Comparison of ENCODE assay signal across 19 mouse cellular contexts in the genomic region with DNA sequence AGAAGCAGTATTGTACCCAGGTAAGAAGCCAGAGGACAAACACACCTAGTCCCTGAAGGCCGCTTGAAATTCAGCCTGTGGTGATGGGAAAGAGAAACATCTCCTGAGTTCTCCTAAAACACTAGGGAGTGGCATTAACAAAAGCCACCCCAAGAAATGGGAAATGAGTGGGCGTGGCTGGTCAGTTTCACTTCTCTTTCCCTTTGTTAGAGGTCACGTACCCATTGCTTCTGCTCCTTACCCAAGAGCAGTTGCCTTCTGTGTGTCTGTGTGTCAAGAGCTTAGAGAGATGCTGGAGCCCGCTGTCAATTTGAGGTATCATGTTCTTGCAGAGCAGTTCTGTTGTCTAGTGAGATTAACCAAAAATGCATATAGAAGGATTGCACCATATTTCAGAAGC.
DNase-seq lines count a peak whose midpoint lies in the region; ATAC-seq lines count a peak whose summit lies in the region.
"Had no signal": no experiment of that assay in that cellular context is flagged by ENCODE, and none has a peak within 500 bp of the region (broad histone marks: within the 10 kb centered on the region; RNA-seq: fewer than 3 reads in every experiment).

No protein-coding gene starts in this region.

- peak; percentile 32 to 66 for DNase-seq in heart, adult 18-20 months
- DNase-seq in spleen, postnatal 36 days (ENCODE audit: low spot score in 2 of 2), result peak; percentile 59 to 74
- no peak for DNase-seq in spleen, adult 12 weeks (ENCODE audit: low spot score)
- peak; percentile 65 for DNase-seq in lung, postnatal 36 days
- DNase-seq in left cerebral cortex, adult 9 months (ENCODE audit: low spot score in 2 of 2), result no peak
- no peak for DNase-seq in right cerebral cortex, postnatal 14 days
- no peak for DNase-seq in right cerebral cortex, postnatal 10 days (ENCODE audit: low spot score in 2 of 2)
- DNase-seq: cerebellum, adult 9-10 months; thymus, postnatal 4 days had no signal

- no peak overlapping the region for H3K4me3 ChIP-seq in heart, embryonic 12.5 days
- H3K4me3 ChIP-seq: embryonic facial prominence, embryonic 15.5 days; heart, adult 2 months; hindbrain, embryonic 12.5 days; intestine, embryonic 15.5 days; layer of hippocampus, adult 2 months; neural tube, embryonic 13.5 days had no signal

- no peak for ATAC-seq in heart, embryonic 12.5 days (ENCODE audit: insufficient number of reproducible peaks, low FRiP score)
- ATAC-seq: intestine, embryonic 15.5 days had no signal

- no peak overlapping the region for H3K9ac ChIP-seq in heart, embryonic 12.5 days
- H3K9ac ChIP-seq: embryonic facial prominence, embryonic 15.5 days; hindbrain, embryonic 12.5 days; intestine, embryonic 15.5 days; liver, embryonic 14.5 days; neural tube, embryonic 13.5 days had no signal

- H3K4me1 ChIP-seq in heart, embryonic 12.5 days (replicated peaks), result 0 out of 2 replicates have a peak, but pooled peaks cover 5% of the 10 kb centered on the region
- H3K4me1 ChIP-seq: embryonic facial prominence, embryonic 15.5 days; intestine, embryonic 15.5 days had no signal

- no peak overlapping the region for H3K27ac ChIP-seq in heart, embryonic 12.5 days (ENCODE audit: poor library complexity, severe bottlenecking)
- H3K27ac ChIP-seq: embryonic facial prominence, embryonic 15.5 days; heart, adult 2 months; hindbrain, embryonic 12.5 days; intestine, embryonic 15.5 days; kidney, postnatal 0 days; layer of hippocampus, adult 2 months; liver, embryonic 14.5 days; neural tube, embryonic 13.5 days; stomach, postnatal 0 days had no signal

- no peaks in the 10 kb centered on the region for H3K27me3 ChIP-seq in heart, embryonic 12.5 days (replicated peaks)
- H3K27me3 ChIP-seq: embryonic facial prominence, embryonic 15.5 days; hindbrain, embryonic 12.5 days; intestine, embryonic 15.5 days; neural tube, embryonic 13.5 days had no signal

- H3K36me3 ChIP-seq in heart, embryonic 12.5 days, result no peaks in the 10 kb centered on the region
- H3K36me3 ChIP-seq: embryonic facial prominence, embryonic 15.5 days; intestine, embryonic 15.5 days had no signal

- WGBS in heart, embryonic 12.5 days, result 86% methylated on average over 4 of the region's 4 CpGs

- H3K9me3 ChIP-seq in heart, embryonic 12.5 days (replicated peaks), result peaks cover 5% of the 10 kb centered on the region; the same call in 1 of the 2 replicates
- H3K9me3 ChIP-seq: embryonic facial prominence, embryonic 15.5 days; hindbrain, embryonic 12.5 days; intestine, embryonic 15.5 days had no signal

- no peak overlapping the region for H3K4me2 ChIP-seq in heart, embryonic 12.5 days
- H3K4me2 ChIP-seq: embryonic facial prominence, embryonic 15.5 days; hindbrain, embryonic 12.5 days; intestine, embryonic 15.5 days; neural tube, embryonic 13.5 days had no signal

Comparison
In these comparisons a context has a peak if more than half of its experiments do, and no peak if none do; other contexts are left out.
1. DNase-seq: peak in heart, adult 18-20 months (2 of 2), spleen, postnatal 36 days (2 of 2) and lung, postnatal 36 days (single experiment); none in spleen, adult 12 weeks (single experiment), left cerebral cortex, adult 9 months (0 of 2), right cerebral cortex, postnatal 14 days (single experiment) and right cerebral cortex, postnatal 10 days (0 of 2).